Mouse (Mus musculus): Measurements from ENCODE around the gene Gm28171. TPM values are rescaled to one million over a fixed set of nuclear protein-coding genes. Genes with fewer than 3 reads are reported as not detected.

Gm28171 gene
- not detected for total RNA-seq (2023)

DNA sequence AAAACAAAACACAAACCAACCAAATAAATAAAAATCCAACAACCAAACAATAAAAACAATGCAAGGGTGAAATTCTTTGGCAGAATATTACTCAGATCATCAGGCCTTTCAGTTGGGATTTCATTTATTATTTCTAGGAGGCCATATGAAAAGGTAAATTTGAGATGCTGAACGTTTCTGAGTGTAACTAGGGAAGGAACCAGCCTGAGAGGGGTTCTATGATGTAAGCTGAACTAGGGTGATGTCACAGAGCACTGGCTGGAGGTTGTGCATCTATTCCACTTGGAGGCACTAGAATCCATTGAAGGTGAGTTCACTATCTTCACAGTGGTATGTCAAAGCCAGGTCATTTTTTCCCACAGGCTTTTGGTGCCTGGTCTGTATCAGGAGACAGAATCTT lies at the start of gene Gm28171:
Gene Gm28171 (plus strand): TSS at position 301 of the 400 bp plus-strand sequence.

Other genes with a start within 250 kb of the Gm28171 start
- gene Gm21854, start 136.4 kb upstream of the Gm28171 start, total RNA-seq (2023): not detected
- not detected for gene Gm20914, start 67.4 kb upstream of the Gm28171 start, total RNA-seq (2023)
- not detected for gene Gm21778, start 149.1 kb downstream of the Gm28171 start, total RNA-seq (2023)

Measured in monocyte, adult 59 days (primary cell).